27 mouse cellular contexts compared by ENCODE assay signal in the genomic region with DNA sequence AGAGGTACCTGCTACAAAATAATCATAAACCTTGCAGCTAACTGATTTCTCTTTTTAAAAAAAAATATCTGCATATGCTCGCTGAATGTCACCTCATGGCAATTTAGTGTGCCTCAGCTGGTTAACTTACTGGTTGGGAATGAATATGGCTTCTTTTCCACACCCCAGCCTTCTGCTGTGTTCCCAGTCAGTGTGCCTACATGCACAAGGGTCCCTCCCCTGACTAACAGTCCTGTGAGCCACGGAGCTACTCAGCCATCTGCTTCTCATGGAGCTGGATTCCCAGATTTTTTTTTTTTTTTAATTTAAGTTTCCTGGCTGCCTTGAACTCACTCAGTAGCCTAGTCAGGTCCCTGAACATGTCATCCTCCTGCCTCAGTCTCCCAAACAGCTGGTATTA.
A peak's percentile ranks its signal among the peaks of the same experiment; 100 is the strongest.
DNase-seq lines count a peak whose midpoint lies in the region; ATAC-seq and TF ChIP-seq lines count a peak whose summit lies in the region.
"Had no signal": no experiment of that assay in that cellular context is flagged by ENCODE, and none has a peak within 500 bp of the region (broad histone marks: within the 10 kb centered on the region; RNA-seq: fewer than 3 reads in every experiment).

No protein-coding gene starts in this region.

- no peak overlapping the region for H3K4me3 ChIP-seq in forebrain, embryonic 13.5 days
- no peak overlapping the region for H3K4me3 ChIP-seq in forebrain, embryonic 10.5 days
- H3K4me3 ChIP-seq in cerebellum, adult 2 months (replicated peaks; ENCODE audit: insufficient read depth, low read depth, low read length) = no peak overlapping the region
- H3K4me3 ChIP-seq: erythroblast, embryonic 14.5 days; hindbrain, embryonic 10.5 days; limb, embryonic 12.5 days; liver, embryonic 15.5 days; neural tube, embryonic 15.5 days had no signal

- no peak for TF ChIP-seq POLR2A in cerebellum, adult 2 months (IDR thresholded peaks at IDR 0.05; ENCODE audit: borderline replicate concordance, insufficient read depth, low read length)

- WGBS in forebrain, embryonic 13.5 days = 68% methylated on average over 2 of the region's 2 CpGs
- WGBS in forebrain, embryonic 10.5 days = 67% methylated on average over 2 of the region's 2 CpGs
- 38% methylated on average over 2 of the region's 2 CpGs for WGBS in cerebellum, adult 2 months

- H3K4me1 ChIP-seq in forebrain, embryonic 13.5 days = no peaks in the 10 kb centered on the region
- 0 out of 2 replicates have a peak, but pooled peaks cover 6% of the 10 kb centered on the region for H3K4me1 ChIP-seq in forebrain, embryonic 10.5 days
- no peaks in the 10 kb centered on the region for H3K4me1 ChIP-seq in cerebellum, adult 2 months (ENCODE audit: control insufficient read depth, insufficient read depth, low read length)
- H3K4me1 ChIP-seq: hindbrain, embryonic 10.5 days; limb, embryonic 12.5 days; liver, embryonic 15.5 days; neural tube, embryonic 15.5 days had no signal

- no peaks in the 10 kb centered on the region for H3K36me3 ChIP-seq in forebrain, embryonic 13.5 days (ENCODE audit: poor library complexity, severe bottlenecking)
- H3K36me3 ChIP-seq in forebrain, embryonic 10.5 days (replicated peaks) = no peaks in the 10 kb centered on the region
- H3K36me3 ChIP-seq: hindbrain, embryonic 10.5 days; limb, embryonic 12.5 days; liver, embryonic 15.5 days; neural tube, embryonic 15.5 days had no signal

- TF ChIP-seq CTCF in cerebellum, adult 2 months (IDR thresholded peaks at IDR 0.05; ENCODE audit: borderline replicate concordance, insufficient read depth, low read depth, low read length) = no peak

- no peaks in the 10 kb centered on the region for H3K27me3 ChIP-seq in forebrain, embryonic 13.5 days
- no peaks in the 10 kb centered on the region for H3K27me3 ChIP-seq in forebrain, embryonic 10.5 days (ENCODE audit: poor library complexity, severe bottlenecking)
- H3K27me3 ChIP-seq in cerebellum, adult 2 months (ENCODE audit: control insufficient read depth, insufficient read depth, low read length) = no peaks in the 10 kb centered on the region
- H3K27me3 ChIP-seq: CH12.LX; limb, embryonic 12.5 days; liver, embryonic 15.5 days; neural tube, embryonic 15.5 days had no signal

- H3K27ac ChIP-seq in forebrain, embryonic 13.5 days = no peak overlapping the region
- H3K27ac ChIP-seq in forebrain, embryonic 10.5 days = no peak overlapping the region
- no peak overlapping the region for H3K27ac ChIP-seq in cerebellum, adult 2 months (ENCODE audit: insufficient read depth, low read length)
- H3K27ac ChIP-seq: hindbrain, embryonic 10.5 days; limb, embryonic 12.5 days; liver, embryonic 15.5 days; neural tube, embryonic 15.5 days had no signal

- ATAC-seq in forebrain, embryonic 13.5 days = peak; percentile 76; the same call in 1 of the 2 replicates
- ATAC-seq: activated CD4-positive, CD25-positive, alpha-beta regulatory T cell, adult 4 months; hindbrain, embryonic 16.5 days had no signal

- no peak for DNase-seq in forebrain, embryonic 10.5 days (ENCODE audit: extremely low spot score, low spot score)
- peak; percentile 44 to 74 for DNase-seq in layer of hippocampus, adult 18-20 months (ENCODE audit: low spot score in 2 of 2)
- DNase-seq in layer of hippocampus, postnatal 25 days (ENCODE audit: extremely low spot score in 1 of 2, low spot score in 1 of 2) = no peak
- DNase-seq in right cerebral cortex, postnatal 10 days (ENCODE audit: low spot score in 2 of 2) = peak; percentile 32 to 53
- DNase-seq in right cerebral cortex, postnatal 14 days = no peak
- no peak for DNase-seq in c-Kit-positive CD71-positive TER-119-positive erythroid progenitor cells, embryonic 14.5 days (ENCODE audit: low spot score)
- DNase-seq in cerebellum, adult 2 months = no peak
- DNase-seq: adrenal gland, adult 8-10 months; cerebellum, adult 18-20 months; cerebellum, postnatal 14 days; gastrocnemius, postnatal 14 days; heart, postnatal 14 days; kidney, adult 18-20 months; kidney, postnatal 36 days; lung, embryonic 14.5 days; lung, postnatal 14 days; midbrain, embryonic 14.5 days; retina, postnatal 1 day had no signal

- H3K9me3 ChIP-seq in forebrain, embryonic 13.5 days (replicated peaks) = no peaks in the 10 kb centered on the region
- no peaks in the 10 kb centered on the region for H3K9me3 ChIP-seq in forebrain, embryonic 10.5 days
- H3K9me3 ChIP-seq: hindbrain, embryonic 10.5 days; limb, embryonic 12.5 days; liver, embryonic 15.5 days; neural tube, embryonic 15.5 days had no signal

- H3K4me2 ChIP-seq in forebrain, embryonic 13.5 days = no peak overlapping the region
- H3K4me2 ChIP-seq: limb, embryonic 12.5 days; liver, embryonic 15.5 days; lung, embryonic 14.5 days; neural tube, embryonic 15.5 days had no signal

- H3K9ac ChIP-seq in forebrain, embryonic 13.5 days = no peak overlapping the region
- H3K9ac ChIP-seq: limb, embryonic 12.5 days; liver, embryonic 15.5 days; lung, embryonic 14.5 days; neural tube, embryonic 15.5 days had no signal

Comparison
In these comparisons a context has a peak if more than half of its experiments do, and no peak if none do; other contexts are left out.
1. DNase-seq: peak in layer of hippocampus, adult 18-20 months (2 of 2) and right cerebral cortex, postnatal 10 days (2 of 2); none in forebrain, embryonic 10.5 days (single experiment), layer of hippocampus, postnatal 25 days (0 of 2), right cerebral cortex, postnatal 14 days (single experiment), c-Kit-positive CD71-positive TER-119-positive erythroid progenitor cells, embryonic 14.5 days (single experiment) and cerebellum, adult 2 months (0 of 2).